Mouse (Mus musculus) cerebellum, adult 9-11 months (tissue): Measurements from ENCODE around the gene Cttn.

Experiments used
- DNase-seq: peaks from one replicate; pipeline ENCODE4 v3.0.0; 2022

The Cttn gene

DNA sequence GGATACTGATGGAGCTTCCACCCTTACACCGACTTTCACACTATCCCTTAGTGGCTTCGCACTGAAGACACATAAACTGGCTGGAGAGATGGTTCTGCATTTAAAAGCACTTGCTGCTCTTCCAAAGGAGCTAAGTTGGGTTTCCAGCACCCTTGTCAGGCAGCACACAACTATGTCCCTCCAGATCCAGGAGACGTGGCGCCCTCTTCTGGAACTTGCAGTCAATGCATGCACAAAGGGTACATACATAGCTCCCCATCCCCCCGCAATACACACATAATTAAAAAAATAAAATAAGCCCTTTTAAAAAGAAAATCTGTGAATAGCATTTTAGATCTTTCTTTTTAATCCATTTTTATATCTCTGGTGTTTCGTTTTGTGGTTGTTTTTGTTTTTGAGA is 83.3 kb downstream of the Cttn start:
- DNase-seq: no peak
